Mouse (Mus musculus) MEL (cell line): ENCODE measurements around the gene Psg25. TPM values are rescaled to one million over a fixed set of nuclear protein-coding genes. Genes with fewer than 3 reads are reported as not detected.
"Not testable (repeated sequence)": the region's sequence is repeated elsewhere in the genome, so short reads cannot be mapped to it uniquely, and the experiment has no call there.

Experiments used
- DNase-seq: peaks from one replicate; pipeline ENCODE4 v3.0.0; 2011; ENCODE audit warnings: low read depth, low spot score
- H3K27ac ChIP-seq: 2 replicates; pipeline ENCODE4 v1.5.1; 2012; ENCODE audit warnings: low read depth, mild to moderate bottlenecking, control low read depth, low read length, moderate library complexity; ENCODE audit not compliant: control insufficient read depth
- H3K27me3 ChIP-seq, 2 experiments: fragments of 150-350 bp in 1 of 2; sonication (generic) in 1 of 2; 2 replicates each; pipeline ENCODE4 v1.6.1; 2012; ENCODE audit warnings: low read length in 2 of 2, mild to moderate bottlenecking in 2 of 2, improper control_type of control experiment in 1 of 2, moderate library complexity in 1 of 2; ENCODE audit not compliant: insufficient read depth in 2 of 2, control insufficient read depth in 1 of 2
- H3K36me3 ChIP-seq, 2 experiments: 2 replicates each; pipeline ENCODE4 v1.6.1; 2012 to 2014; ENCODE audit warnings: low read length in 2 of 2, improper control_type of control experiment in 1 of 2, inconsistent platforms in 1 of 2, mild to moderate bottlenecking in 1 of 2; ENCODE audit not compliant: insufficient read depth in 2 of 2, control insufficient read depth in 1 of 2
- H3K4me1 ChIP-seq, 2 experiments: fragments of 150-350 bp in 1 of 2; sonication (generic) in 1 of 2; 2 replicates each; pipeline ENCODE4 v1.6.1; 2012; ENCODE audit warnings: low read length in 2 of 2, improper control_type of control experiment in 1 of 2, mild to moderate bottlenecking in 1 of 2; ENCODE audit not compliant: insufficient read depth in 2 of 2, control insufficient read depth in 1 of 2
- H3K4me3 ChIP-seq, 2 experiments: fragments of 150-350 bp in 1 of 2; sonication (generic) in 1 of 2; 2 replicates each; pipeline ENCODE4 v1.5.1; 2012; ENCODE audit warnings: low read depth in 2 of 2, low read length in 2 of 2, mild to moderate bottlenecking in 2 of 2, moderate library complexity in 2 of 2, control low read depth in 1 of 2, improper control_type of control experiment in 1 of 2; ENCODE audit not compliant: control insufficient read depth in 1 of 2, insufficient read depth in 1 of 2
- H3K79me2 ChIP-seq: 2 replicates; pipeline ENCODE4 v1.6.1; 2012; ENCODE audit warnings: mild to moderate bottlenecking, low read length, moderate library complexity; ENCODE audit not compliant: control insufficient read depth, poor library complexity, insufficient read depth
- H3K9ac ChIP-seq: 2 replicates; pipeline ENCODE4 v1.6.1; 2012; ENCODE audit warnings: low read depth, mild to moderate bottlenecking, control low read depth, low read length, moderate library complexity; ENCODE audit not compliant: control insufficient read depth, poor library complexity, severe bottlenecking
- H3K9me3 ChIP-seq: fragments of 150-350 bp; sonication (generic); replicated peaks from 2 replicates; pipeline ENCODE4 v1.6.1; 2012; ENCODE audit warnings: mild to moderate bottlenecking, low read length, improper control_type of control experiment, moderate library complexity; ENCODE audit not compliant: insufficient read depth
- E2F4 ChIP-seq: IDR thresholded peaks from 2 replicates; pipeline ENCODE4 v1.6.1; 2011; ENCODE audit warnings: low read depth, low read length, improper control_type of control experiment, borderline replicate concordance
- EP300 ChIP-seq, 2 experiments: IDR thresholded peaks; 2 replicates each; pipeline ENCODE4 v1.6.1; 2011; ENCODE audit warnings: improper control_type of control experiment in 2 of 2, low read length in 2 of 2, low read depth in 1 of 2, mild to moderate bottlenecking in 1 of 2
- GABPA ChIP-seq: IDR thresholded peaks from 2 replicates; pipeline ENCODE4 v1.6.1; 2012; ENCODE audit warnings: low read depth, mild to moderate bottlenecking, inconsistent platforms, low read length, improper control_type of control experiment, moderate library complexity
- HCFC1 ChIP-seq: IDR thresholded peaks from 2 replicates; pipeline ENCODE4 v1.6.1; 2012; ENCODE audit warnings: low read depth, mild to moderate bottlenecking, inconsistent platforms, low read length, improper control_type of control experiment, moderate library complexity
- MAX ChIP-seq: IDR thresholded peaks from 2 replicates; pipeline ENCODE4 v1.6.1; 2011; ENCODE audit warnings: low read length, improper control_type of control experiment
- MAZ ChIP-seq: IDR thresholded peaks from 2 replicates; pipeline ENCODE4 v1.6.1; 2012; ENCODE audit warnings: low read depth, mild to moderate bottlenecking, inconsistent platforms, low read length, improper control_type of control experiment
- MEF2A ChIP-seq: IDR thresholded peaks from 2 replicates; pipeline ENCODE4 v1.6.1; 2014; ENCODE audit warnings: low read depth, mild to moderate bottlenecking, inconsistent platforms, low read length, improper control_type of control experiment; ENCODE audit not compliant: poor library complexity, insufficient replicate concordance, severe bottlenecking; ENCODE audit errors: extremely low read depth
- MYB ChIP-seq: IDR thresholded peaks from 2 replicates; pipeline ENCODE4 v1.6.1; 2011; ENCODE audit warnings: mild to moderate bottlenecking, low read depth, low read length, improper control_type of control experiment
- NELFE ChIP-seq: IDR thresholded peaks from 2 replicates; pipeline ENCODE4 v1.6.1; 2011; ENCODE audit warnings: low read depth, low read length, improper control_type of control experiment
- POLR2A ChIP-seq, 2 experiments: IDR thresholded peaks; 2 replicates each; pipeline ENCODE4 v1.6.1; 2011 to 2012; ENCODE audit warnings: low read length in 2 of 2, mild to moderate bottlenecking in 2 of 2, control low read depth in 1 of 2, improper control_type of control experiment in 1 of 2, low read depth in 1 of 2, moderate library complexity in 1 of 2; ENCODE audit not compliant: control insufficient read depth in 1 of 2, insufficient read depth in 1 of 2, poor library complexity in 1 of 2
- POLR2AphosphoS5 ChIP-seq: IDR thresholded peaks from 2 replicates; pipeline ENCODE4 v1.6.1; 2012; ENCODE audit warnings: low read depth, borderline replicate concordance, mild to moderate bottlenecking, inconsistent platforms, low read length, moderate library complexity, mixed read lengths
- RCOR1 ChIP-seq: IDR thresholded peaks from 2 replicates; pipeline ENCODE4 v1.6.1; 2012; ENCODE audit warnings: low read depth, mild to moderate bottlenecking, inconsistent platforms, low read length, improper control_type of control experiment
- SMC3 ChIP-seq: IDR thresholded peaks from 2 replicates; pipeline ENCODE4 v1.6.1; 2011; ENCODE audit warnings: low read depth, low read length, improper control_type of control experiment
- TCF12 ChIP-seq: IDR thresholded peaks from 2 replicates; pipeline ENCODE4 v1.6.1; 2014; ENCODE audit warnings: low read depth, mild to moderate bottlenecking, inconsistent platforms, low read length, improper control_type of control experiment, moderate library complexity
- USF1 ChIP-seq: IDR thresholded peaks from 2 replicates; pipeline ENCODE4 v1.6.1; 2014; ENCODE audit warnings: low read depth, mild to moderate bottlenecking, inconsistent platforms, low read length, improper control_type of control experiment, moderate library complexity
- ZKSCAN1 ChIP-seq: IDR thresholded peaks from 2 replicates; pipeline ENCODE4 v1.6.1; 2012; ENCODE audit warnings: low read depth, mild to moderate bottlenecking, inconsistent platforms, low read length, improper control_type of control experiment, moderate library complexity
- polyA plus RNA-seq, 2 experiments: library from polyadenylated mRNA; stranded (reverse) in 1 of 2; unstranded in 1 of 2; fragments of >175 nt in 1 of 2; fragments of >200 nt in 1 of 2; gene quantifications; 2 replicates each; pipeline versions ENCODE4 v1.2.1 to v1.2.4; 2012; ENCODE audit warnings: low replicate concordance in 2 of 2, low read depth in 1 of 2; ENCODE audit not compliant: insufficient read length in 2 of 2, insufficient read depth in 1 of 2, missing spikeins in 1 of 2
- total RNA-seq: library from RNA; depleted of rRNA; stranded (reverse); fragments of 300-350 nt; gene quantifications from 2 replicates; pipeline ENCODE4 v1.2.3, GENCODE M21; 2012

Psg25 gene
- total and polyA plus RNA-seq, 3 experiments, result not detected

- no peaks in the 10 kb centered on the region for H3K79me2 ChIP-seq
- H3K27me3 ChIP-seq, result no peaks in the 10 kb centered on the region; a peak in 1 of 4 replicates
- no peak overlapping the region for H3K4me3 ChIP-seq
- no peak for DNase-seq
- no peak overlapping the region for H3K9ac ChIP-seq
- H3K36me3 ChIP-seq, result no peaks in the 10 kb centered on the region
- H3K4me1 ChIP-seq, result no peaks in the 10 kb centered on the region
- no peak overlapping the region for H3K27ac ChIP-seq
- TF ChIP-seq MAZ (no peak), NELFE (no peak), USF1 (no peak), POLR2A (IDR thresholded peaks at IDR 0.05; ENCODE audit: control insufficient read depth in 1 of 2, insufficient read depth in 1 of 2, low read depth in 1 of 2, low read length in 2 of 2, poor library complexity in 1 of 2) (no peak), MAX (no peak), TCF12 (no peak), MYB (no peak), E2F4 (no peak), GABPA (no peak), POLR2AphosphoS5 (no peak), EP300 (IDR thresholded peaks at IDR 0.05; ENCODE audit: low read depth in 1 of 2, low read length in 2 of 2) (no peak), SMC3 (no peak), MEF2A (no peak), HCFC1 (no peak), ZKSCAN1 (no peak), RCOR1 (no peak)
- no peaks in the 10 kb centered on the region for H3K9me3 ChIP-seq
These were observed 7.4 kb downstream of the Psg25 start for GRCm38 (mm10) chr7:18524668-18525067.

DNA sequence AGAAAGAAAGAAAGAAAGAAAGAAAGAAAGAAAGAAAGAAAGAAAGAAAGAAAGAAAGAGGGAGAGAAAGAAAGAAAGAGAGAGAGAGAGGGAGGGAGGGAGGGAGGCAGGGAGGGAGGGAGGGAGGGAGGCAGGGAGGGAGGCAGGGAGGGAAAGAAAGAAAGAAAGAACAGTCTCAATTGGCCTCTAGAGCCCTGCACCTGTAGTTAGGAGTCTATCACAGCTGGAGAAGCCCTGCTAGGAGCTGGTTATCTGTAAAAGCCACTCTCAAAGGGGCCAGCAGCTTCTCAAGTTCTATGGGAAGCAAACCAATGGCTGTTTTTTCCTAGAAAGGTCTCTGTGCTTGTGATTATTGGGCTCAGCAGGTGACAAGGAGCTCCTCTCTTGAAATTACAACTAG, 19.2 kb downstream of the Psg25 start:
- not testable (repeated sequence) for DNase-seq, H3K9me3 ChIP-seq

GRCm38 (mm10) chr7:18512417-18512816, 19.7 kb downstream of the Psg25 start:
- not testable (repeated sequence) for H3K27ac ChIP-seq, H3K4me3 ChIP-seq, H3K9ac ChIP-seq, H3K79me2 ChIP-seq, H3K36me3 ChIP-seq, H3K9me3 ChIP-seq, H3K27me3 ChIP-seq, DNase-seq, H3K4me1 ChIP-seq

More for the DNA sequence above, 19.2 kb downstream of the Psg25 start:
- H3K36me3 ChIP-seq, H3K27me3 ChIP-seq, H3K9ac ChIP-seq, H3K79me2 ChIP-seq, H3K4me3 ChIP-seq, H3K4me1 ChIP-seq, H3K27ac ChIP-seq: not testable (repeated sequence)
